Mouse (Mus musculus): ENCODE results near the gene Bptf. TPM values are rescaled to one million over a fixed set of nuclear protein-coding genes. Genes with fewer than 3 reads are reported as not detected.
"Not testable (repeated sequence)": the region's sequence is repeated elsewhere in the genome, so short reads cannot be mapped to it uniquely, and the experiment has no call there.

The Bptf gene
- polyA plus RNA-seq, 1 experiment from 2014 or later, result 28.2 TPM

DNA sequence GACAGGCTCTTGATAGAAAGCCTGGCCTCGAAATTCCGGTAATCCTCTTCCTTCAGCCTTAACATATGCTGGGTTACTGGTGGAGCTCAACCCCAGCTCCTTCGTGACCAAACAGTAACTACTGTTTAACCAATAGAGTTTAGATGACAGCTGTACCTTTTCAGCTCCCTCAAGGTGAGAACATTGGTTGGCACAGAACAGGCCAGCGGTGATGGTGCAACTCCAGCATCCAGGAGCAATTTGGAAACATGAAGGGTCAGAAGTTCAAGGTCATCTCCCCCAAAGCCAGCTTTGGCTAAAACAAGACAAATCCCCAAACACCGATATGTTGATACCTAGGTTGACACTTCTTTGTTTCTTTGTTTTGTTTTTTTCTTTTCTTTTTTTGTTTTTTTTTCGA lies 103.2 kb downstream of the Bptf start:
- Histone ChIP-seq H3K4me3 (ENCODE audit: low read length) (peak overlapping the region; percentile 67), H3K9me3 (ENCODE audit: control insufficient read depth, low read length) (no peaks in the 10 kb centered on the region), H3K4me1 (replicated peaks; ENCODE audit: control insufficient read depth, insufficient read depth, low read length) (peaks cover 18% of the 10 kb centered on the region), H3K36me3 (ENCODE audit: control insufficient read depth, insufficient read depth, low read length) (no peaks in the 10 kb centered on the region), H3K9ac (ENCODE audit: low read length) (peak overlapping the region; percentile 83), H3K27me3 (ENCODE audit: control insufficient read depth, insufficient read depth, low read depth, low read length) (no peaks in the 10 kb centered on the region), H3K27ac (ENCODE audit: low read length) (peak overlapping the region; percentile 92; the same call in 1 of the 2 replicates), H3K4me2 (ENCODE audit: low read depth, low read length) (peak overlapping the region; percentile 82)
- 66% methylated on average over 6 of the region's 6 CpGs for WGBS
- ATAC-seq (ENCODE audit: low read depth), result no peak

DNA sequence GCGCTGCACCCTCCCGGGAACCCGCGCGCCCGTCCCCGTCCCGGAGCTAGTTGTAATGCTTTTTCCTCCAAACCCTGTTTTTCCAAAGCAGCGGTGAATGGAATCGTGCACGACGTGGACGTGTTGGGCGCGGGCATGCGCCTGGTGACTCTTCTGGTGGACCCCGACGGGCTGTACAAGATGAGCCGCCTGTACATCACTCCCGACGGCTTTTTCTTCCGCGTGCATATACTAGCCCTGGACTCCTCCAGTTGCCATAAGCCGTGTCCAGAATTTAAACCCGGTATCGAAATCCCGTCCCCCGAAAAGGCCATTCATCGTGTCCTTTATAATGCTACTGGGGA lies 103.7 kb downstream of the Bptf start:
- no peaks in the 10 kb centered on the region for H3K27me3 ChIP-seq (ENCODE audit: control insufficient read depth, insufficient read depth, low read depth, low read length)
- peak; percentile 37 for ATAC-seq (ENCODE audit: low read depth)
- peak overlapping the region; percentile 67 for H3K4me3 ChIP-seq (ENCODE audit: low read length)

DNA sequence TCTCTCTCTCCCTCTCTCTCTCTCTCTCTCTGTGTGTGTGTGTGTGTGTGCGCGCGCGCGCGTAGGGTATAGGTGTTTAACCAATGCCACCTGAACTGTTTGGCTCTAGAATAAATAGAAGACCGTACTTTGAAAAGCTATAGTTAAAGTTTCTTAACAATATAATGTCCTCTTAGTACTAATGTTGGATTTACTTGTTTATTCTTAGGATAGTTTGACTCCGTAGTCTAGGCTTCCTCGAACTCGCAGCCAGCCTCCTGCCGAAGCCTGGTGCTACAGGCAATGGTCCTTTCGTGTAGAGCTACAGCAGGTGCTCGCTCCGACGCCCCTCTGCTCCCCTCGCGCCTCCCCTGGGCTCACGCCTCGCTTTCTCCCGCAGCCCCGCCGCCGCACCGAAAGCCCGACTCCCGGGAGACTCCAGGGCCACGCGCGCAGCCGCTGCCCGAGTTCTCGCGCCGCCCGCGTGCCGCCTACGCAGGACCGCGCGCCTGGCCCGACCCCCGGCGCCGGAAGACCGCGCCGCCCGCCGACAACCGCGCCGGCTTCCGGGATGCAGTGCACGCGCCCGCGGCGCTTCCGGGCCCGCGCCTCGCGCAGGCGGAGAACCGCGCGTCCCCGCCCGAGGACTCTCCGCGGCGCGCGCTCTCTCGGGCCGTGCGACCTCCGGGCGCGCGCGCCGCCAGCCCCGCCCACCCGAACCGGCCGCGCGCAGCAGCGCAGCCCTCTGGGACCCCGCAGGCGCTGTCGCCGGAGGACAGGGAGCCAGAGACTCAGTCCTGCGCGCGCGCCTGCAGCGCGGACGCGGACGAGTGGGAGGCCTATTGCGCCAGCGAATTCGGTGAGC lies 104.3 kb downstream of the Bptf start:
- Histone ChIP-seq H3K9me3 (ENCODE audit: control insufficient read depth, low read length) (no peaks in the 10 kb centered on the region), H3K36me3 (ENCODE audit: control insufficient read depth, insufficient read depth, low read length) (no peaks in the 10 kb centered on the region), H3K4me2 (ENCODE audit: low read depth, low read length) (peak overlapping the region; percentile 82), H3K9ac (ENCODE audit: low read length) (peak overlapping the region; percentile 83), H3K4me3 (ENCODE audit: low read length) (peak overlapping the region; percentile 67), H3K27ac (ENCODE audit: low read length) (peak overlapping the region; percentile 92), H3K27me3 (ENCODE audit: control insufficient read depth, insufficient read depth, low read depth, low read length) (no peaks in the 10 kb centered on the region), H3K4me1 (replicated peaks; ENCODE audit: control insufficient read depth, insufficient read depth, low read length) (peaks cover 19% of the 10 kb centered on the region)
- ATAC-seq (ENCODE audit: low read depth), result peak; percentile 88
- WGBS, result under 1% methylated on average over 76 of the region's 107 CpGs

More for the DNA sequence above, 103.7 kb downstream of the Bptf start:
- WGBS, result 2% methylated on average over 29 of the region's 29 CpGs
- peaks cover 18% of the 10 kb centered on the region for H3K4me1 ChIP-seq (replicated peaks; ENCODE audit: control insufficient read depth, insufficient read depth, low read length)
- H3K4me2 ChIP-seq (ENCODE audit: low read depth, low read length), result peak overlapping the region; percentile 82
- peak overlapping the region; percentile 92 for H3K27ac ChIP-seq (ENCODE audit: low read length)
- H3K9me3 ChIP-seq (ENCODE audit: control insufficient read depth, low read length), result no peaks in the 10 kb centered on the region
- H3K36me3 ChIP-seq (ENCODE audit: control insufficient read depth, insufficient read depth, low read length), result no peaks in the 10 kb centered on the region
- H3K9ac ChIP-seq (ENCODE audit: low read length), result peak overlapping the region; percentile 83

DNA sequence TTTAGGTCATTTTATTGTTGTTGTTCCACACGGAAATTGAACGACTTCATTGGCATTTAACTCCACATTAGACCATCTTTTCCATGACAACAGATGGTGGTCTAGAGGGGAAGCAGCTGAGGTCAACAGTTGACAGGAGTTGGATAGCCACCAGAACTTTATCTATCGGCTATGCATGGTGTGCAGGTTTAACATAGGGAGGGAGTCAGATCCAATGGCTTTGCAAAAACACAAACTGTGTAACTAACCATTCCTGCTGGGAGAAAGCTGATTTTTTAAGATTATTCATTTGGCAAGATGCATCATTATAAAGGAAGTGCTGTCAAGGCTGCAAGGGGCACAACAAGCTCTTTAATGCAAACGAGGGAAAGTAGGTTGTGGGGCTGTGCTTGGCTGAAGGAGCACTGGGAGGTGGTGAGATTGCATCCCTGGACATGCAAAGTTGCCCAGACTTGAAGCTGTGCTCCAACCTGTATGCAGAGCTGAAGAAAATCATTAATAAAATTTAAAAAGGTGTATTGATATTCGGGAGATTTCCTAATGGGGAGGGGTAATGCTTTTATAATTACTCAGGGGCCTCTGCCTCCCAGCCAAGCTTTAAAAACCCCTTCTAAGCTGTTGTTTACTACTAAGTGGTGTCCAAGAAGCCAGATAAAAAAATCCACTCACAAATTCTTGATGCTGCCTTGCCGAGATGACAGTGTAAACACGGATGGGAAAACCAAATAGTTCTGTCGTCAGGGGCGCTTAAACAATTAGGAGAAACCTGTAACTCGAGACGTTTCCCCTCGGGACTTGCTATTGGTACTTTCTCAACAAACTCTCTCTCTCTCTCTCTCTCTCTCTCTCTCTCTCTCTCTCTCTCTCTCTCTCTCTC lies 105.1 kb downstream of the Bptf start:
- WGBS, result 4% methylated on average over 12 of the region's 12 CpGs
- Histone ChIP-seq H3K9ac (ENCODE audit: low read length) (peak overlapping the region; percentile 69), H3K4me3 (ENCODE audit: low read length) (peak overlapping the region; percentile 67), H3K36me3 (ENCODE audit: control insufficient read depth, insufficient read depth, low read length) (no peaks in the 10 kb centered on the region), H3K4me2 (ENCODE audit: low read depth, low read length) (peak overlapping the region; percentile 82), H3K27ac (ENCODE audit: low read length) (peak overlapping the region; percentile 92), H3K4me1 (replicated peaks; ENCODE audit: control insufficient read depth, insufficient read depth, low read length) (peaks cover 22% of the 10 kb centered on the region), H3K9me3 (ENCODE audit: control insufficient read depth, low read length) (no peaks in the 10 kb centered on the region), H3K27me3 (ENCODE audit: control insufficient read depth, insufficient read depth, low read depth, low read length) (no peaks in the 10 kb centered on the region)
- ATAC-seq (ENCODE audit: low read depth), result no peak

DNA sequence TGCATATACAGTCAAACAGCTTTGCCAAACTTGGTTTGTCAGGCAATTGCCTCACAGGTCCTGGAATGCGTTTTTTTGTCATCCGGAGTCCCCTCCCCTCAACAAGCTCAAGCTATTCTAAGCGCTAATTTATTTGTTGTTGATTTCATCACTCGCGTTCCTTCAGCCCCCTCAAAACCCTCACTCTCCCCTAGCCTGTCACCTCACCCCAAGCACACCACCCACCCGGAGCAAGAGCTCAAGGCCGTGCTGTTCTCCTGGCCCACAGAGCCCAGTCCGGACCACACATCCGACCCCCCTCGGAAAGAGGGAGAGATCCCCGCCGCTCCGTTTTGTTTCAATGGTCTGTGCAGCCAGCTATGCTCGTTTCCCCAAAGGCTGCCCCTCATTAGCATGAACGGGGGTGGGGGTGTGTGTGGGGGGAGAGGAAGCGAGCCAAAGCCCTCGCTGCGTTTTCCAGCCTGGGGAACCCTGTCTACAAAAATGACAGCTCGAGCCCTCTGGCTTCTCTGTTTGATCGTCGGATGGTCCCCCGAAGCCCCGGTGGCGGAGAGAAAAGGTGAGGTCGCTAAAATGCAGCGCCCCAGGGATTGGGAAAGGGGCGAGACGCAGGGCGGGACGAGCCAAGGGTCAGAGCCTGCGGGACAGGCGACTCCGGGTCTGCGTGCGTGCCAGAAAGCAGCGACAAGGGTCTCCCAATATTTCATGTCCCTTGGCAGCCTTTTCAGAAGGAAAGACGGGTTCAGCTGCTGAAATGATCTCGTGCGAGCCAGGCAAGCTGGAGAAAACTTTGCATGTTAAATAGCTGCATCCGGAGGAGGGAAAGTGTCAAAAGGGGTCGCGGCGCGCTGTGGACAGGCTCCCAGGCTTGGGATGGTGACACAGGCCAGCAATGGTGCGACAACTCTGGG lies 106.3 kb downstream of the Bptf start, which contains the start of gene 1810010H24Rik:
TSS of gene 1810010H24Rik (plus strand) at position 271 of the 911 bp plus-strand sequence.
- peak within 1 kb of the TSS; percentile 69 for H3K9ac ChIP-seq (ENCODE audit: low read length)
- peaks cover 22% of the 10 kb centered on the region for H3K4me1 ChIP-seq (replicated peaks; ENCODE audit: control insufficient read depth, insufficient read depth, low read length)
- peak within 1 kb of the TSS; percentile 67 for H3K4me3 ChIP-seq (ENCODE audit: low read length)
- H3K27ac ChIP-seq (ENCODE audit: low read length), result peak within 1 kb of the TSS; percentile 92
- WGBS, result under 1% methylated on average over 45 of the region's 45 CpGs
- no peaks in the 10 kb centered on the region for H3K9me3 ChIP-seq (ENCODE audit: control insufficient read depth, low read length)
- no peaks in the 10 kb centered on the region for H3K27me3 ChIP-seq (ENCODE audit: control insufficient read depth, insufficient read depth, low read depth, low read length)
- peak within 1 kb of the TSS; percentile 82 for H3K4me2 ChIP-seq (ENCODE audit: low read depth, low read length)
- no peaks in the 10 kb centered on the region for H3K36me3 ChIP-seq (ENCODE audit: control insufficient read depth, insufficient read depth, low read length)
- peak; percentile 47 for ATAC-seq (ENCODE audit: low read depth)

DNA sequence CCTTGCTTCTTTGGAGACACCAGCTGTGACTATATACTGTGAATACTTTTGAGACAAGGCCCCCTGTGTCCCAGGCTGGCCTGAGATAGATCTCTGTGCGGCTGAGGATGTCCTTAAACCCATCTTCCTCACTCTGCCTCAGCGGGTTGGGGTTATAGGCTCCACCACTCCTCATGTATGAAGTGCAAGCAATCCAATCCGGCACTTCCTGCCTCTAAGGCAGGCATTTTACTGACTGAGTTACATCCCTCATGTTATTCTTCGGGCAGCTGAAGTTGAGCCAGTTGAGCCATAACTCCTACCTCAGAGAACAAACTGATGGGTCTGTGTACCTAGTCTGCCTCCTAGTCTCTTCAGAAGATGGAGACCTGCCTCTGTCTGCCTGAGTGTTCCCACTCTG lies 107.5 kb downstream of the Bptf start:
- peak overlapping the region; percentile 25; the same call in 1 of the 2 replicates for H3K9ac ChIP-seq (ENCODE audit: low read length)
- 41% methylated on average over 4 of the region's 4 CpGs for WGBS
- no peaks in the 10 kb centered on the region for H3K9me3 ChIP-seq (ENCODE audit: control insufficient read depth, low read length)
- H3K36me3 ChIP-seq (ENCODE audit: control insufficient read depth, insufficient read depth, low read length), result no peaks in the 10 kb centered on the region
- H3K4me1 ChIP-seq (replicated peaks; ENCODE audit: control insufficient read depth, insufficient read depth, low read length), result peaks cover 22% of the 10 kb centered on the region
- ATAC-seq (ENCODE audit: low read depth), result no peak
- H3K4me3 ChIP-seq (ENCODE audit: low read length), result no peak overlapping the region
- peak overlapping the region; percentile 74 for H3K27ac ChIP-seq (ENCODE audit: low read length)
- no peaks in the 10 kb centered on the region for H3K27me3 ChIP-seq (ENCODE audit: control insufficient read depth, insufficient read depth, low read depth, low read length)
- H3K4me2 ChIP-seq (ENCODE audit: low read depth, low read length), result no peak overlapping the region

DNA sequence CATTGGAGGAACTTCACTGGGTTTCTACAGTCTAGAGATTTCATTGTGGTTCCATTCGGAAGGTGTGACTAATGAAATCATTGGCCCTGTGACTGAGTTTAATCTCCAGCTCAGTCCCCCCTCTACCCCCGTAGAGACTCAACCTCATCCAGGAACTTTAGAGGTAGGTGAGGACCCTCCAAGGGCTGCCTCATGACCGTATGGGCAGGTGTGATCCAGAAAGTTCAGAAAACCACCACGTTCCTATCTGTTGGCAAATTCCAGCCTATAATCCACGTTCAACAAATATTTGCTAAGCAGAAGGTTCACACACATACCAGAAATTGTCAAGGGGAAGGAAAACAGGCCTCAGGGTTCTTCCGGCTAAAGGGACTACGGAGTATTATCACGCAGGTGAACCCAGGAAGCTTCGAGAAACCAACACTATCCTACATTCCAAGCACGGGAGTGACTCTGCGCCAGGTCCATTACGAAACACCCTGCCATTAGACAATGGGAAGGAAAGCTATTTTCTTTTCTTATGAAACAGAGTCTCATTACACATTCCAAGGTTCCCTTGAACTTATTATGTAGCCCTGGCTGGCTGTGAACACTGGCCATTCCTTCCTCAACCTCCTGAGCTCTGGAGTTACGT lies 109.8 kb downstream of the Bptf start:
- peak; percentile 64 for ATAC-seq (ENCODE audit: low read depth)
- no peaks in the 10 kb centered on the region for H3K27me3 ChIP-seq (ENCODE audit: control insufficient read depth, insufficient read depth, low read depth, low read length)
- peak overlapping the region; percentile 39 for H3K9ac ChIP-seq (ENCODE audit: low read length)
- peak overlapping the region; percentile 14; the same call in 1 of the 2 replicates for H3K4me2 ChIP-seq (ENCODE audit: low read depth, low read length)
- H3K9me3 ChIP-seq (ENCODE audit: control insufficient read depth, low read length), result no peaks in the 10 kb centered on the region
- no peak overlapping the region for H3K4me3 ChIP-seq (ENCODE audit: low read length)
- H3K36me3 ChIP-seq (ENCODE audit: control insufficient read depth, insufficient read depth, low read length), result no peaks in the 10 kb centered on the region
- H3K4me1 ChIP-seq (replicated peaks; ENCODE audit: control insufficient read depth, insufficient read depth, low read length), result peaks cover 22% of the 10 kb centered on the region
- 57% methylated on average over 13 of the region's 13 CpGs for WGBS
- peak overlapping the region; percentile 97 for H3K27ac ChIP-seq (ENCODE audit: low read length)

DNA sequence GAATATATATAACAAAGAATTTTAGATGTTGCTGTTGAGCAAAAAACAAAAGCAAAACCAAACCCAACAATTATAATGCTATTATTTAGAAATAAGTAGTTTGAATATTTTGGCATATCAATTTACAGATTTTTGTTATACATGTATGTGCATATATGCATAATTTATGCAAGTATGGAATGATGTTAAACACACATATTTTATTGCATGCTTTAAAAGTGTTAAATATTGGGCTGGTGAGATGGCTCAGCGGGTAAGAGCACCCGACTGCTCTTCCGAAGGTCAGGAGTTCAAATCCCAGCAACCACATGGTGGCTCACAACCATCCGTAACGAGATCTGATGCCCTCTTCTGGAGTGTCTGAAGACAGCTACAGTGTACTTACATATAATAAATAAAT lies 112.2 kb downstream of the Bptf start:
- 98% methylated on average over 3 of the region's 5 CpGs for WGBS

More for the DNA sequence above, 112.2 kb downstream of the Bptf start:
- H3K9ac ChIP-seq (ENCODE audit: low read length); ATAC-seq (ENCODE audit: low read depth); H3K9me3 ChIP-seq (ENCODE audit: control insufficient read depth, low read length); H3K36me3 ChIP-seq (ENCODE audit: control insufficient read depth, insufficient read depth, low read length); H3K27me3 ChIP-seq (ENCODE audit: control insufficient read depth, insufficient read depth, low read depth, low read length); H3K4me3 ChIP-seq (ENCODE audit: low read length); H3K4me2 ChIP-seq (ENCODE audit: low read depth, low read length); H3K27ac ChIP-seq (ENCODE audit: low read length): not testable (repeated sequence)
- H3K4me1 ChIP-seq (replicated peaks; ENCODE audit: control insufficient read depth, insufficient read depth, low read length), result peaks cover 10% of the 10 kb centered on the region

Measured in lung, embryonic 16.5 days (tissue).